Mouse (Mus musculus): ENCODE results near the gene Pappa2.

The Pappa2 gene

DNA sequence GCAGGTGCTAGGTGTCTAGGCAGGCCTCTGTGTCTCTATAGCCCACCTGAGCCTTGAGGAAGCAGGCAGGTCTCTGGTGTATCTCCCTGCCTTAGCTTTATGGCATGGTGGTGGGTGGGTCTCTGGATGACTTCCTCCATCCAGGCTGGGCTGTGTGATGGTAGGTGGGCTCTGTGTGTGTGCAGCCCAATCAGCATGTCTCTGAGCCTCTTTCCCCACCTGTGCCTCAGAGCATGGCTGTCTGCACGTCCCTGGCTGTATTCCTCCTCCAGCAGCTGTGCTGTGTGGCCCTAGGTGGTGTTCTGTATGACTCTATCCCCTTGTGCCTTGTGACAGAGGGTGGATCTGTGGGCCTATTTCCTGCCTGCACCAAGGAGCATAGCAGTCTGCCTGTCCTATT lies at the start of gene Pappa2:
Pappa2 (minus strand) TSS at position 101 of the 400 bp plus-strand sequence.
- no peak for DNase-seq (ENCODE audit: low read depth, low spot score)
- Histone ChIP-seq H3K27me3 (ENCODE audit: control insufficient read depth, insufficient read depth, low read length, poor library complexity, severe bottlenecking) (no peaks in the 10 kb centered on the region), H3K36me3 (ENCODE audit: control insufficient read depth, insufficient read depth, low read length, poor library complexity, severe bottlenecking) (no peaks in the 10 kb centered on the region)

- Histone ChIP-seq H3K36me3 (ENCODE audit: control insufficient read depth, insufficient read depth, low read length, poor library complexity, severe bottlenecking) (no peaks in the 10 kb centered on the region), H3K27me3 (ENCODE audit: control insufficient read depth, insufficient read depth, low read length, poor library complexity, severe bottlenecking) (no peaks in the 10 kb centered on the region)
- no peak for DNase-seq (ENCODE audit: low read depth, low spot score)
Observed at GRCm38 (mm10) chr1:159029106-159029505, 48.8 kb upstream of the Pappa2 start.

DNA sequence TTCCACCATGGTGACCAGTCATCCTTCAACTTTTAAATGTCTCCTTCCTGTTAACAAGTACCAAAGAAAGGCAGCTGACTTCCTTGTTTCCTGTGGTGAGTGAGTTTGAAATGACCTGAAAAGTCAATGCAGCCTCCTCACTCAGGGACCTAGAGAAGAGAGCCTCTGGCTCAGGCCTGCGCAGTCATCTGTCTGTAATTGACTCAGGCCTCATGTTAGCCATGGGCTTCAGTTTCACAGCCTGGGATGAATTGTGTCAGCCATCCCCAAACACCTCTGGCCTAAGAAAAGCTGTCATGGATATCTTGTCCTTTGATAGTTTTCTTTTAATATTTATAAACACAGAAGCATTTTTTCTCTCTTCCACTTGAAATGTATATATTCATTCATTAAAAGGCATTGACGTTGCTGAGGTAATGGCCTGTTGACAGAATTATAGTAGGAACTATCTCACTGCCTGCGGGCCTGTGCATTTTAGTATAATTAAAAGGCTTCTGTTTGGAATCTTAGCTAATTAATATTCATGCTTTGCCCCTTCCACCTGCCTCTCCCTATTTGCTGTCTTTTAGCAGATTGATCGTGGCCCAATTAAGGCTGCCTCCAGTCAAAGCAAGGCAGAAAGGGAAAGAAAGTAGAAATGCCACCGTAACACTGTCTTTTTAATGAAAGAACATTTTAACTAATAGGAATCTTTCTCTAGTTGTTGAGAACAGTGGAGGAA lies 34.8 kb upstream of the Pappa2 start:
- H3K36me3 ChIP-seq (ENCODE audit: control insufficient read depth, insufficient read depth, low read length, poor library complexity, severe bottlenecking): no peaks in the 10 kb centered on the region

GRCm38 (mm10) chr1:158987042-158987441 lies 6.8 kb upstream of the Pappa2 start:
- no peaks in the 10 kb centered on the region for H3K27me3 ChIP-seq (ENCODE audit: control insufficient read depth, insufficient read depth, low read length, poor library complexity, severe bottlenecking)
- no peak for DNase-seq (ENCODE audit: low read depth, low spot score)
- no peaks in the 10 kb centered on the region for H3K36me3 ChIP-seq (ENCODE audit: control insufficient read depth, insufficient read depth, low read length, poor library complexity, severe bottlenecking)

More for the DNA sequence above, 34.8 kb upstream of the Pappa2 start:
- DNase-seq (ENCODE audit: low read depth, low spot score): no peak
- H3K27me3 ChIP-seq (ENCODE audit: control insufficient read depth, insufficient read depth, low read length, poor library complexity, severe bottlenecking): no peaks in the 10 kb centered on the region

- Histone ChIP-seq H3K36me3 (ENCODE audit: control insufficient read depth, insufficient read depth, low read length, poor library complexity, severe bottlenecking) (no peaks in the 10 kb centered on the region), H3K27me3 (ENCODE audit: control insufficient read depth, insufficient read depth, low read length, poor library complexity, severe bottlenecking) (no peaks in the 10 kb centered on the region)
- DNase-seq (ENCODE audit: low read depth, low spot score): no peak
Observed at GRCm38 (mm10) chr1:158962340-158962739, 17.9 kb downstream of the Pappa2 start.

DNA sequence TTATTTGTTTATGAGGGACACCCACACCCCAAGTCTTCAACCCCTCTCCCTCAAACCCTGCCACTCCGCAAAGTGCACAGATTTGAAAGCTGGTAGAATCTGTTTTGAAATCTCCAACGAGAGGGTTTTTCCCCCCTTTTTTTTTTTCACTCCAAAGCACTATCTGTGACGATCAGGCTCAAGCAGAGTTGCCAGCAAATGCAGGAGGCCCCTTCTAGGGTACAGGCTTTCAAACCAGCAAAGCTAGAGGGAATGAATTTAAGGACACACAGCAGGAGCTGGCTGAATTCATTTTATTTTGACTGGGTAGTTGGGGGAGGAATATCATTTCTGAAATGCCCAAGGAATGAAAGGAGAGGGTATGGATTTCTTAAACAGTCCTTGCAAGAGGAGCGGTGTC lies 19.3 kb downstream of the Pappa2 start:
- DNase-seq (ENCODE audit: low read depth, low spot score): no peak
- no peaks in the 10 kb centered on the region for H3K36me3 ChIP-seq (ENCODE audit: control insufficient read depth, insufficient read depth, low read length, poor library complexity, severe bottlenecking)
- H3K27me3 ChIP-seq (ENCODE audit: control insufficient read depth, insufficient read depth, low read length, poor library complexity, severe bottlenecking): no peaks in the 10 kb centered on the region

- DNase-seq (ENCODE audit: low read depth, low spot score): no peak
- no peaks in the 10 kb centered on the region for H3K36me3 ChIP-seq (ENCODE audit: control insufficient read depth, insufficient read depth, low read length, poor library complexity, severe bottlenecking)
Observed at GRCm38 (mm10) chr1:158960549-158960948, 19.7 kb downstream of the Pappa2 start.

DNA sequence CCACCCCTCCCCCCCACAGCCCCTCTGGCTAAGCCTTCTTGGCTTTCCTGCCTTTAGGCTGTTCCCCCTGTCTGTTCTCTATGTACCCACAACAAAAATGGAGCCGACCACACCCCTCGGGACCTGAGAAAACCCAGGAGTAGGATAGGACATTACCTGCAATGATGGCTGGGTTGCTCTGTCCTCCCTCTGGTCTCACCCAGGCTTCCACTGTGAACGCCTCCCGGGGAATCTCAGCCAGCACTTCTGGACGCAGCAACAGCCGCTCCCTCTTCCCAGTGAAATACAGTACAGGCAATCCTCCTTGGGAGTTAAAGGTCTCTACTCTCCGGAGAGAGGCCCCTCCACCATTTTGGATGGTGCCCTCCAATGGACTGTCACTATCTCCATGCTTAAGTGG lies 23.9 kb downstream of the Pappa2 start:
- Histone ChIP-seq H3K36me3 (ENCODE audit: control insufficient read depth, insufficient read depth, low read length, poor library complexity, severe bottlenecking) (no peaks in the 10 kb centered on the region), H3K27me3 (ENCODE audit: control insufficient read depth, insufficient read depth, low read length, poor library complexity, severe bottlenecking) (no peaks in the 10 kb centered on the region)
- DNase-seq (ENCODE audit: low read depth, low spot score): no peak

More at GRCm38 (mm10) chr1:158960549-158960948, 19.7 kb downstream of the Pappa2 start:
- H3K27me3 ChIP-seq (ENCODE audit: control insufficient read depth, insufficient read depth, low read length, poor library complexity, severe bottlenecking): no peaks in the 10 kb centered on the region

DNA sequence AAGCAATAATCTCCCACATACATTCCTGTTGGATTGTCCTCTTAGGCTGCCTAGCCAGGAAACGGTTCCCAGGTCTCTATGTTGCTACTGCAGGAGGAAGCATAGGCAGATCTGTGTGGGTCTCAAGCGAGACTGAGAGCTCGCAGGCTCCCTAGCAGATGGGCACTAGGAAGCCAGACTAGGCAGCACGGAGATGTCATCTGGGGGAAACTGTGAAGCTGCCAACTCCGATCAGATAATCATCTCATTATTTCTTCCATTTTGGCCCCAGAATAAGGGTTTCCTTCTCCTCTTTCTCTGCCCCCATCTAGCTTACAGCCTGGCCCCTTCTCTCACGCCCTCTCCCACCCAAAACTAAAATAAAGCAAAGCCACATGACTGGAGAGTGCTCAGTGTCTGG lies 25.5 kb downstream of the Pappa2 start:
- Histone ChIP-seq H3K27me3 (ENCODE audit: control insufficient read depth, insufficient read depth, low read length, poor library complexity, severe bottlenecking) (no peaks in the 10 kb centered on the region), H3K36me3 (ENCODE audit: control insufficient read depth, insufficient read depth, low read length, poor library complexity, severe bottlenecking) (no peaks in the 10 kb centered on the region)
- DNase-seq (ENCODE audit: low read depth, low spot score): no peak

DNA sequence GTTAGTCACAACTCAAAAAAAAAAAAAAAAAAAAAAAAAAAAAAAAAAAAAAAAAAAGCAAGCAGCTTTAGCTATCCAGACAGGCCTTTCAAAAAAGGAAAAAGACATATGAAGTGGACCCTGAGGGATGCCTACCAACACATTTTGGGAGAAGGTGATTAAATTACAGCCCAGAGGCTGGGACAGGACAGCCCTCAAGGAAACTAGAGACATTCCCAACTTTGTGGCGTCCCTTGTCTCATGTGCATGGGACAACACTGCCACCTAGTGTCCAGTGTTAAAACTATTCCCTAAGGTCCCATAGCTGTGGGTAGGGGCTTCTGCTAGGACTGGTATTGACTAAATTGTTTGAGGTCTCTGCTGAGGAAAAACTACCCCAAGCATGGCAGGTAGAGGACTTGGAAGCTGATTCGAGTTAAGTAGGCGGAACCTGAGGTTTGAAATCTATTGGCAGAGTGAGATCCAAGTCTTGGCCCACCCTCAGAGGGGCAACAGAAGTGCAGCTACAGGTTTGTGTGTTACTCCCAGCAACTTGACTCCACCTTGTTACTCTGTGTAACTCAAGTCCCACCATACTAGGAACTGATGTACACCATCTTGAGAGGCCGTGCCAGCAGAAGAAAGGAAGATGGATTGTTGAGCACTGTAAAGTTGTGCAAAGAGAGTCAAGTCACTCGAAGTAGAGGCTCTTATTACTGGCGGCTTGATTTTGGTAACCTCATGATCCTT lies 26.6 kb downstream of the Pappa2 start:
- DNase-seq (ENCODE audit: low read depth, low spot score): peak; percentile 52

DNA sequence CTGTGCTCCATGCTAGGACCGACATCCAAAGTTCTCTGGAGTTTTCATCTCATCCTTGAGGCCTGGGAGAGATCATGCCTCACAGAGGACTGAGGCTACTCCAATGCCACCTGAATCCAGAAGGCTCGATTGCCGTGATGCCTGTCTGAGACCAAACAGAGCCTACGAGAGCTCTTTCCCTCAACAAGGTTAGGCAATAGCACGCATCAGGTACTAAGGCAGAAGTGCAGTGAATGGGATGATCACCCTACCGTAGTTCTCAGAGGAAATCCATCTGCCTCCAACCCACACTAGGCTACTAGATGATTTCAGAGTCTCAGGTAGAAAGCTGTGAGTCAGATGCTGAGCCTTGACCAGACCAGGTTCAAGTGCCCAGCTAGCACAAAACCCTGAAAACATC lies 31.2 kb downstream of the Pappa2 start:
- Histone ChIP-seq H3K27me3 (ENCODE audit: control insufficient read depth, insufficient read depth, low read length, poor library complexity, severe bottlenecking) (no peaks in the 10 kb centered on the region), H3K36me3 (ENCODE audit: control insufficient read depth, insufficient read depth, low read length, poor library complexity, severe bottlenecking) (no peaks in the 10 kb centered on the region)
- DNase-seq (ENCODE audit: low read depth, low spot score): no peak

More for the DNA sequence above, 26.6 kb downstream of the Pappa2 start:
- no peaks in the 10 kb centered on the region for H3K27me3 ChIP-seq (ENCODE audit: control insufficient read depth, insufficient read depth, low read length, poor library complexity, severe bottlenecking)
- H3K36me3 ChIP-seq (ENCODE audit: control insufficient read depth, insufficient read depth, low read length, poor library complexity, severe bottlenecking): no peaks in the 10 kb centered on the region

- H3K36me3 ChIP-seq (ENCODE audit: control insufficient read depth, insufficient read depth, low read length, poor library complexity, severe bottlenecking): no peaks in the 10 kb centered on the region
- no peak for DNase-seq (ENCODE audit: low read depth, low spot score)
Observed at GRCm38 (mm10) chr1:158947981-158948735, 32.1 kb downstream of the Pappa2 start.

GRCm38 (mm10) chr1:158944936-158945335 lies 35.4 kb downstream of the Pappa2 start:
- H3K27me3 ChIP-seq (ENCODE audit: control insufficient read depth, insufficient read depth, low read length, poor library complexity, severe bottlenecking): no peaks in the 10 kb centered on the region
- H3K36me3 ChIP-seq (ENCODE audit: control insufficient read depth, insufficient read depth, low read length, poor library complexity, severe bottlenecking): no peaks in the 10 kb centered on the region
- no peak for DNase-seq (ENCODE audit: low read depth, low spot score)

More at GRCm38 (mm10) chr1:158947981-158948735, 32.1 kb downstream of the Pappa2 start:
- no peaks in the 10 kb centered on the region for H3K27me3 ChIP-seq (ENCODE audit: control insufficient read depth, insufficient read depth, low read length, poor library complexity, severe bottlenecking)

DNA sequence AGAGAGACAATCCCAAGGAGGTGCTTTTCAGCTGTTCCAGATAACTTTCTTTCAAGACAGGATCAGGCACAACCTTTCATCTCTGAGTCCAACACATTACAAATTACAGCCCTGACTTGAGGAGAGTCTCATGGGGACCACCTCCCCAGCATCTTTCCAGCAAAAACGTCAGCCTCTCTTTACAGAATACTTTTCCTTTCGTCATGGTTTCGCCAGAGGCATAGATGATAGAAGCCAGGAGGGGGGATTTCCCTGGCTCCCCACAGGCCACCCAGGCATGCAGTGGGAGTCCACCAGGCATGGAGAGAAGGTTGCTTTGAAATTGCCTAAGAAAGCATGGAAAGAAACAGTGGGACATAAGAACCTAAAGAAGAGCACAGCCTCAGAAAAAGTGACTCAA lies 37.4 kb downstream of the Pappa2 start:
- H3K36me3 ChIP-seq (ENCODE audit: control insufficient read depth, insufficient read depth, low read length, poor library complexity, severe bottlenecking): no peaks in the 10 kb centered on the region
- DNase-seq (ENCODE audit: low read depth, low spot score): no peak

GRCm38 (mm10) chr1:158940966-158941365 lies 39.3 kb downstream of the Pappa2 start:
- Histone ChIP-seq H3K27me3 (ENCODE audit: control insufficient read depth, insufficient read depth, low read length, poor library complexity, severe bottlenecking) (no peaks in the 10 kb centered on the region), H3K36me3 (ENCODE audit: control insufficient read depth, insufficient read depth, low read length, poor library complexity, severe bottlenecking) (no peaks in the 10 kb centered on the region)
- no peak for DNase-seq (ENCODE audit: low read depth, low spot score)

More for the DNA sequence above, 37.4 kb downstream of the Pappa2 start:
- no peaks in the 10 kb centered on the region for H3K27me3 ChIP-seq (ENCODE audit: control insufficient read depth, insufficient read depth, low read length, poor library complexity, severe bottlenecking)

Measured in splenic B cell, adult 2 months (primary cell).